Mouse (Mus musculus): ENCODE data around the gene Slc2a13.

The Slc2a13 gene

GRCm38 (mm10) chr15:91495014-91495413, 78.0 kb downstream of the Slc2a13 start:
- no peak for DNase-seq

- DNase-seq, result no peak
These were observed 93.0 kb downstream of the Slc2a13 start for GRCm38 (mm10) chr15:91479924-91480615.

- no peak for DNase-seq
These were observed 95.3 kb downstream of the Slc2a13 start for GRCm38 (mm10) chr15:91477766-91478165.

GRCm38 (mm10) chr15:91473690-91474409, 99.2 kb downstream of the Slc2a13 start:
- DNase-seq, result no peak

- no peak for DNase-seq
These were observed 107.7 kb downstream of the Slc2a13 start for GRCm38 (mm10) chr15:91465331-91465730.

GRCm38 (mm10) chr15:91463857-91464435, 109.1 kb downstream of the Slc2a13 start:
- DNase-seq, result no peak

GRCm38 (mm10) chr15:91463026-91463661, 109.9 kb downstream of the Slc2a13 start:
- no peak for DNase-seq

GRCm38 (mm10) chr15:91461940-91462339, 111.1 kb downstream of the Slc2a13 start:
- no peak for DNase-seq

GRCm38 (mm10) chr15:91457202-91457601, 115.9 kb downstream of the Slc2a13 start:
- no peak for DNase-seq

GRCm38 (mm10) chr15:91445399-91445798, 127.7 kb downstream of the Slc2a13 start:
- DNase-seq, result no peak

- DNase-seq, result no peak
These were observed 129.6 kb downstream of the Slc2a13 start for GRCm38 (mm10) chr15:91443449-91443848.

- no peak for DNase-seq
These were observed 133.2 kb downstream of the Slc2a13 start for GRCm38 (mm10) chr15:91439883-91440282.

- peak; percentile 35 for DNase-seq
These were observed 147.6 kb downstream of the Slc2a13 start for GRCm38 (mm10) chr15:91425426-91425825.

GRCm38 (mm10) chr15:91406979-91407378, 166.1 kb downstream of the Slc2a13 start:
- peak; percentile 36 for DNase-seq

GRCm38 (mm10) chr15:91395165-91395564, 177.9 kb downstream of the Slc2a13 start:
- peak; percentile 76 for DNase-seq

- DNase-seq, result no peak
These were observed 189.4 kb downstream of the Slc2a13 start for GRCm38 (mm10) chr15:91383694-91384093.

GRCm38 (mm10) chr15:91382606-91383005, 190.5 kb downstream of the Slc2a13 start:
- no peak for DNase-seq

GRCm38 (mm10) chr15:91381864-91382263, 191.2 kb downstream of the Slc2a13 start:
- DNase-seq, result no peak

GRCm38 (mm10) chr15:91378751-91379325, 194.2 kb downstream of the Slc2a13 start:
- no peak for DNase-seq

GRCm38 (mm10) chr15:91377568-91377967, 195.5 kb downstream of the Slc2a13 start:
- DNase-seq, result no peak

GRCm38 (mm10) chr15:91377105-91377504, 196.0 kb downstream of the Slc2a13 start:
- DNase-seq, result no peak

GRCm38 (mm10) chr15:91374441-91374840, 198.6 kb downstream of the Slc2a13 start:
- DNase-seq, result no peak

- peak; percentile 91 for DNase-seq
These were observed 199.9 kb downstream of the Slc2a13 start for GRCm38 (mm10) chr15:91373203-91373584.
